Comparison of ENCODE assay signal across 11 mouse cellular contexts in genomic region chr8:114176721-114177120, GRCm38 (mm10). TPM values are rescaled to one million over a fixed set of nuclear protein-coding genes. Genes with fewer than 3 reads are reported as not detected.
DNase-seq lines count a peak whose midpoint lies in the region; ATAC-seq lines count a peak whose summit lies in the region.
"Had no signal": no experiment of that assay in that cellular context is flagged by ENCODE, and none has a peak within 500 bp of the region (broad histone marks: within the 10 kb centered on the region; RNA-seq: fewer than 3 reads in every experiment).

No protein-coding gene starts in this region.

- ATAC-seq in megakaryocyte progenitor cell, adult 5-6 weeks (replicated peaks; ENCODE audit: poor library complexity), result peak; percentile 72
- no peak for ATAC-seq in erythroblast, adult 5-6 weeks (replicated peaks; ENCODE audit: low FRiP score, poor library complexity, severe bottlenecking)

- peak; percentile 6 for DNase-seq in embryo, embryonic 10 days (ENCODE audit: low spot score)
- no peak for DNase-seq in embryo, embryonic 11 days
- peak; percentile 2 for DNase-seq in lung, postnatal 36 days
- no peak for DNase-seq in lung, postnatal 10 days
- peak; percentile 69 for DNase-seq in ZHBTc4 (ENCODE audit: low read depth, low spot score)
- no peak for DNase-seq in T-cell, adult 2 months (ENCODE audit: low spot score)
- DNase-seq: cerebellum, adult 8-10 months; gastrocnemius, postnatal 10 days had no signal

RNA-seq across cellular contexts. Expression of gene Vat1l, which starts 28.7 kb away (rescaled TPM):
- total RNA-seq in megakaryocyte progenitor cell, adult 5-6 weeks (2015), result not detected in 2 replicates
- total RNA-seq in megakaryocyte progenitor cell, adult 5-6 weeks (2017), result not detected in 2 replicates
- total RNA-seq in erythroblast, adult 5-6 weeks (2015; ENCODE audit: low replicate concordance), result not detected in 2 replicates
- total RNA-seq in erythroblast, adult 5-6 weeks (2017; ENCODE audit: low replicate concordance), result not detected in 2 replicates
- total RNA-seq: neutrophil, adult 5-6 weeks had no signal

RNA-seq across cellular contexts. Expression of gene Nudt7, which starts 43.4 kb away (rescaled TPM):
- 27.2 and 28.1 TPM in 2 replicates for total RNA-seq in megakaryocyte progenitor cell, adult 5-6 weeks (2015)
- 11.7 and 15.5 TPM in 2 replicates for total RNA-seq in megakaryocyte progenitor cell, adult 5-6 weeks (2017)
- 6.7 and 15.2 TPM in 2 replicates for total RNA-seq in erythroblast, adult 5-6 weeks (2015; ENCODE audit: low replicate concordance)
- total RNA-seq in erythroblast, adult 5-6 weeks (2017; ENCODE audit: low replicate concordance), result 3.3 and 4.7 TPM in 2 replicates

Comparison
In these comparisons a context has a peak if more than half of its experiments do, and no peak if none do; other contexts are left out.
1. DNase-seq: peak in embryo, embryonic 10 days (single experiment), lung, postnatal 36 days (single experiment) and ZHBTc4 (single experiment); none in embryo, embryonic 11 days (single experiment), lung, postnatal 10 days (single experiment) and T-cell, adult 2 months (single experiment).